Mouse (Mus musculus) forebrain, embryonic 14.5 days (tissue): ENCODE results near the gene Fam217a. TPM values are rescaled to one million over a fixed set of nuclear protein-coding genes. Genes with fewer than 3 reads are reported as not detected.
"Not testable (repeated sequence)": the region's sequence is repeated elsewhere in the genome, so short reads cannot be mapped to it uniquely, and the experiment has no call there.

Source experiments
- ATAC-seq: fragments of 200-750 bp; cut with Nextera tagmentation; 2 replicates; pipeline ENCODE4 v1.8.0; 2017; ENCODE audit warnings: mild to moderate bottlenecking, moderate library complexity
- DNase-seq: peaks from one replicate; pipeline ENCODE4 v3.0.0-alpha.2; 2015; ENCODE audit warnings: low spot score
- H3K27ac ChIP-seq: fragments of 300-500 bp; sonication (generic); 2 replicates; pipeline ENCODE4 v1.5.1; 2014; ENCODE audit warnings: low read depth, mild to moderate bottlenecking, control low read depth, low read length, moderate library complexity
- H3K27me3 ChIP-seq: fragments of 300-500 bp; sonication (generic); replicated peaks from 2 replicates; pipeline ENCODE4 v1.6.1; 2014; ENCODE audit warnings: low read length, control low read depth, mixed read lengths; ENCODE audit not compliant: control insufficient read depth, insufficient read depth
- H3K36me3 ChIP-seq: fragments of 300-500 bp; sonication (generic); 2 replicates; pipeline ENCODE4 v1.6.1; 2014; ENCODE audit warnings: low read length, control low read depth; ENCODE audit not compliant: control insufficient read depth, insufficient read depth
- H3K4me1 ChIP-seq: fragments of 300-500 bp; sonication (generic); 2 replicates; pipeline ENCODE4 v1.6.1; 2014; ENCODE audit warnings: antibody characterized with exemption, low read length, control low read depth; ENCODE audit not compliant: control insufficient read depth, insufficient read depth
- H3K4me2 ChIP-seq: fragments of 300-500 bp; sonication (generic); 2 replicates; pipeline ENCODE4 v1.6.1; 2014; ENCODE audit warnings: mild to moderate bottlenecking, control low read depth, low read length
- H3K4me3 ChIP-seq: fragments of 300-500 bp; sonication (generic); 2 replicates; pipeline ENCODE4 v1.5.1; 2014; ENCODE audit warnings: low read depth, low read length, control low read depth
- H3K9ac ChIP-seq: fragments of 300-500 bp; sonication (generic); 2 replicates; pipeline ENCODE4 v1.6.1; 2014; ENCODE audit warnings: mild to moderate bottlenecking, low read length, control low read depth, moderate library complexity
- H3K9me3 ChIP-seq: fragments of 300-500 bp; sonication (generic); replicated peaks from 2 replicates; pipeline ENCODE4 v1.6.1; 2016; ENCODE audit warnings: low read length, control low read depth, mixed read lengths; ENCODE audit not compliant: control insufficient read depth
- WGBS: fragments of 180-500 bp; shearing (Covaris S2); extraction: QIAGEN DNeasy Blood & Tissue Kit; methylation state at CpG from one replicate; pipeline ENCODE4 v1.1.7; 2014; 5-methylcytosine and 5-hydroxymethylcytosine counted together
- polyA plus RNA-seq: library from polyadenylated mRNA; unstranded; fragments of >200 nt; fragmentation: Nextera tagmentation; extraction: Ambion mirVana; gene quantifications from 2 replicates; pipeline ENCODE4 v1.2.1, GENCODE M21; 2014

The Fam217a gene
- polyA plus RNA-seq, 1 experiment from 2014 or later = 0.79 TPM

DNA sequence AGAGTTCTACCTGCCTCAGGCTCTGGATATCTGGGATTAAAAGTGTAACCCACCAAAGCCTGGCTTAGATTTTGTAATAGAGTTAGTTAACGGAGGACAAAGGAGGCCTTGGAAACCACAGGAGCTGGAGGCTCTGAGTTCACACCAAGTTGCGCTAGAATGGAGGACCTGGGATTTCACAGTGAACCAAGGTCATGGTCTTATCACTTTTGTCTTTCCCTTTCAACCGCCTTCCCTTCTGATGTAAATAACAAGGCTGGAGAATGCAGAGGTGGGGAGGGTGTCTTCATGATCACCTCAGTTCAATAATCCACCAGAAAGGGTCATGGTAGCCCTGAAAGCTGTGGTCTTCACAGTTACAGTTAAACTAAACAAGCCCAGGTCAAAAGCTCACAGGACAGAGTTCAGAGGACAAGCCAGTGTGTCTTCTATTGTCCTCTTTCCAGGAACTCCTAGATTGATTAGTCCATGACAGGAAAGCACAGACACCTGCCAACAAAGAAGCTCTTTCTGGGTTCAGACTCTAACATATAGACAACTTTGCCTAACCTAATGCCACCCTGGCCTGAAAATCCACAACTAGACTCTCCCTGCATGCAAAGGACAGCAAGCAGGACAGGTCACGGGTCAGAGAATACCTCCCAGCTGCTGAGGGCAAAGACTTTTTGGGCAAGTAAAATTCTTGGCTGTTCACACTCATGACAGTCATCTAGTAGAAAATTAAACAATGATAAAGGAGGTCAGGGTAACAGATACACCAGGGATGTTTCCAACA, 37.1 kb upstream of the Fam217a start:
- H3K4me3 ChIP-seq = no peak overlapping the region

DNA sequence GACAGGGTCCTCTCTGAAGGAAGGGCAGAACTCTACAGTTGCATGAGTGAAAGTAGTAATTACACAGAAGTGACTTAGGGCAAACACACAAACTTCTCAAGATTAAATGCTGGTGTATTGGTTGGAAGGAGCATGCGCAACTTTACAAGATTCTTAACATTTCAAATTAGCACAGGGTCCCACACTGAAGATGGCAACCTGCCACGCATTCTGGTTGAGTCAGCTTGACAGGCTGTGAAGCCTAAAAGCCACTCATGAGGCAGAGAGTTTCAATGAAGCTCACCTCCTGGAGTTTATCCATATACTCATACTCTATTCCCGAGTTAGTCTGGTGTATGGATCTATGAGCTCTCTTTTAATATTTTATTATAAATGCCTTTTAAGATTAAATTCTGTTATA, 34.0 kb upstream of the Fam217a start:
- not testable (repeated sequence) for H3K27me3 ChIP-seq, H3K4me3 ChIP-seq, H3K27ac ChIP-seq, H3K4me2 ChIP-seq, H3K9me3 ChIP-seq, H3K36me3 ChIP-seq, H3K9ac ChIP-seq, ATAC-seq, H3K4me1 ChIP-seq
- 75% methylated on average over 3 of the region's 3 CpGs for WGBS
- DNase-seq = peak; percentile 41

More for the DNA sequence above, 37.1 kb upstream of the Fam217a start:
- no peak overlapping the region for H3K9ac ChIP-seq
- no peak overlapping the region for H3K27ac ChIP-seq
- ATAC-seq = no peak
- 86% methylated on average over 4 of the region's 4 CpGs for WGBS
- H3K27me3 ChIP-seq = peaks cover 10% of the 10 kb centered on the region; the same call in 1 of the 2 replicates
- no peak for DNase-seq
- no peaks in the 10 kb centered on the region for H3K36me3 ChIP-seq
- H3K4me2 ChIP-seq = no peak overlapping the region
- H3K9me3 ChIP-seq = no peaks in the 10 kb centered on the region
- peaks cover 3% of the 10 kb centered on the region; the same call in 1 of the 2 replicates for H3K4me1 ChIP-seq

DNA sequence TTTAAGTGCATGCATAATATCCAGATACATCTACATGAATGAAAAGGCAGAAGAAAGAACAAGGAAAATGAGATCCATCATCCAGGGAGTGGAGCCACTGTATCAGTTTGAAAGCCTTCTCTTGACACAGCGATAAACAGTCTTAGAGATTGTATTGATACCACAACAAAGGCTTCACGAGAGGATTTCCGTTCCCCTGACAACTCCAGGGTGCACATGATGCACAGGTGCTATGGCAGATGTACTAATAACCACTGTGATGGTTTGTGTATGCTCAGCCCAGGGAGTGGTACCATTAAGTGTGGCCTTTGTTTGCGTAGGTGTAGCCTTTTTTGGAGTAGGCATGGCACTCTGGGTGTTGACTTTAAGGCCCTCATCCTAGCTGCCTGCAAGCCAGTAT, 32.8 kb upstream of the Fam217a start:
- no peaks in the 10 kb centered on the region for H3K27me3 ChIP-seq
- 86% methylated on average over 4 of the region's 4 CpGs for WGBS
- H3K9ac ChIP-seq = no peak overlapping the region
- DNase-seq = no peak
- no peaks in the 10 kb centered on the region for H3K9me3 ChIP-seq
- no peak for ATAC-seq
- no peaks in the 10 kb centered on the region for H3K4me1 ChIP-seq
- no peak overlapping the region for H3K4me3 ChIP-seq
- H3K36me3 ChIP-seq = no peaks in the 10 kb centered on the region
- no peak overlapping the region for H3K27ac ChIP-seq
- no peak overlapping the region for H3K4me2 ChIP-seq

DNA sequence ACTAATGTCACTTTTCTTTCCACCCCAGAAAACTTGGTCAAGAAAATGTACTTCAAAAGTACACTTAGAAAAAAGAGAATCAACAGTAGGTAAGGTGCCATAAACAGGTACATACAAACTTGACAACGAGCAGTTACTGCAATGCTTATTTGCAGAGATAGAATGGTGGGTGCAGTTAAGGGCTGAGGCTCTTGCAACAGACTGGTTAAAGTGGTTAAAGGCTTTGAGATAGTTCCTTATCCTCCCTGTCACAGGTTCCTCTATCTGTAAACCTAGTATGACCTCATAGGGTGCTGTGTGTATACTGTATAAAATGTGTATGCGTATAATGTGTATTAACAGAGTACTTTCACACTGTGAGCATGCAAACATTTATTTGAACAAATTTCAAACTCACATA, 27.3 kb upstream of the Fam217a start:
- H3K9me3 ChIP-seq, DNase-seq, ATAC-seq, H3K4me3 ChIP-seq, H3K4me1 ChIP-seq, H3K36me3 ChIP-seq, H3K27me3 ChIP-seq, H3K4me2 ChIP-seq, H3K9ac ChIP-seq, H3K27ac ChIP-seq: not testable (repeated sequence)
- WGBS = 96% methylated on average over 2 of the region's 2 CpGs

DNA sequence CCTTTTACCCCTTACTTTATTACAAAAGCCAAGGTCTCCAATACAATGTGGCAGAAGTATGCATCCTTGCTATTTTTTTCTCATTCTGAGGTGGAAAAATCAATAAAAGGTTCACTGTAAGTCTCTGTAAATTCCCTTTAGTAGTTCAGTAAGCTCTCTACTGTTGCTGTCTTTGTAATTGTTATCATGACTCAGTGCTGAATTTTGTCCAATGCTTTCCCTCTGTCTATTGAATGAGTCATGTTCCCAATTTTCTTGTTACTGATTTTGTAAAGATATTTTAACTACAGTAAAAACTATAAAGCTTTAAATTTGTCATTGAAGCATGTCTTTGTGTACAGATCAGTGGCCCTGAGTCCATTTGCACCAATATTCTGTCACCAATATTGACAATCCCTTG, 18.3 kb upstream of the Fam217a start:
- H3K27me3 ChIP-seq = no peaks in the 10 kb centered on the region

DNA sequence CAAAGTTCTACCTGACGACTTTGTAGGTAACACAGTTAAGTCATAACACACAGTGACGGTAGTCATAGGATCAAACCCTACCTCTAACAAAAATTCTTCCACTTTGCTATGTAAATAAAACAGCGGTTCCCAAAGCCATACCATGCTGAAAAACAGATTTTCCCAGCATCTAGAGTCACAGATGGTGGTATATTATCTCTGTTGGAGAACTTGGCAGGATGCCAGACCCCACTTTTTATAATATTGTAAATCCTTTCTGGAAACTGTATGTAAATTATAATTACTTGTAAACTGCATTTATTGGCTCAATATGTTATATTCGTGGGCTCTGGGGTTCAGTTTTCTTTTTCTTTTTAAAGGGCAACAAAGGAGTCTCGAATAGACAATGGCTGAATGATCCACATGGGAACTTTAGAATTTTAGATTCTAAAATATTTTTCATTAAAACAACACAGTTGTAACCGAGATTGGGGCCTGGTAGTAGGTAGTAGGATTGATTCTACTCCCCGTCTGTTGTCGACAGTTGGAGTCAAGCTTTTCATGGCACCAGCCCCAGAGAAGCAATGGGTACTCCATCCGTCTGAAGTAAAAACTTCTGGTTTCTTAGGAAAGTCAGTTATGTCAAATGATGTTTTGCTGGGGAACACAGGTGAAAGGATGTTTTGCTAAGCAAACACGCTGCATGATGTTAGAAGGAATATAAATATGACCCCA, 11.0 kb upstream of the Fam217a start:
- DNase-seq = peak; percentile 78
- H3K4me1 ChIP-seq = no peaks in the 10 kb centered on the region
- peak; percentile 84; the same call in 1 of the 2 replicates for ATAC-seq
- H3K27ac ChIP-seq = peak overlapping the region; percentile 44; the same call in 1 of the 2 replicates
- WGBS = 69% methylated on average over 10 of the region's 10 CpGs
- H3K9ac ChIP-seq = no peak overlapping the region
- no peaks in the 10 kb centered on the region for H3K27me3 ChIP-seq
- no peak overlapping the region for H3K4me2 ChIP-seq
- H3K9me3 ChIP-seq = no peaks in the 10 kb centered on the region
- no peaks in the 10 kb centered on the region for H3K36me3 ChIP-seq
- no peak overlapping the region for H3K4me3 ChIP-seq

More for the DNA sequence above, 18.3 kb upstream of the Fam217a start:
- DNase-seq (no peak), ATAC-seq (no peak)
- Histone ChIP-seq H3K4me3 (no peak overlapping the region), H3K36me3 (no peaks in the 10 kb centered on the region), H3K4me2 (no peak overlapping the region), H3K27ac (no peak overlapping the region), H3K9ac (no peak overlapping the region), H3K9me3 (no peaks in the 10 kb centered on the region), H3K4me1 (no peaks in the 10 kb centered on the region)

DNA sequence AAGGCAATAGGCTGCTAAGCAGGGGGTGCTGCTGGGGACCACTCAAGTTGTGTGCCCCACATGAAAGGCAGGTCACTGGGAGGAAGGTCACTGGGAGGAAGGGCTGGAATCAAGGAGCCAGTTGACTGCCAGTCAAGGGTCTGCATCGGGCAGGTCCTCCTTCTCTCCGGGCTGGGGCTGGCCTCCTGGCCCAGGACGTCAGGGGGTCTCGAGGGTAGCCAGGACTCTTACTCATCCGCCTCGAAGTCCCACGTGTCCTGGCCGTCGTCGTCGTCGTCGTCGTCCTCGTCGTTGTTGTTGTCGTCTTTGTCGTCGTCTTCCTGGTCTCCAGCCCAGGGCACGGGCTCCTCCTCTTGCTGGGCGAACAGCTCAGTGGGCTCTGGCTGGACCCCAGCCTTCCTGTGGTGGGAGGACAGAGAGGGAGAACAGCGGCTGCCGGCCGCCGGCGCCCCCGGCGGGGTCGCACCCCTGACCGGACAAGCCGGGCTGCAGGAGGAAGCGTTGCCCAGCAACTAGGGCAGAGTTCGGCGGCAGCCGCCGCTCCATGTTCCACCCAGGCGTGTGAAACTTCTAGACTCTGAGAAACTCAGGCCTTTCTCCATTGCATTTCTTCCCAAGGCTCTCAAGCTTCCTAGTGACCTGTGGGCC, 7.5 kb downstream of the Fam217a start:
- H3K27me3 ChIP-seq = no peaks in the 10 kb centered on the region
- no peak overlapping the region for H3K4me3 ChIP-seq
- no peak overlapping the region for H3K27ac ChIP-seq
- H3K4me2 ChIP-seq = peak overlapping the region; percentile 42
- no peaks in the 10 kb centered on the region for H3K4me1 ChIP-seq
- DNase-seq (no peak), ATAC-seq (no peak)
- H3K9ac ChIP-seq = no peak overlapping the region; the same call in 1 of the 2 replicates
- WGBS = 64% methylated on average over 37 of the region's 37 CpGs
- no peaks in the 10 kb centered on the region for H3K9me3 ChIP-seq
- H3K36me3 ChIP-seq = no peaks in the 10 kb centered on the region

DNA sequence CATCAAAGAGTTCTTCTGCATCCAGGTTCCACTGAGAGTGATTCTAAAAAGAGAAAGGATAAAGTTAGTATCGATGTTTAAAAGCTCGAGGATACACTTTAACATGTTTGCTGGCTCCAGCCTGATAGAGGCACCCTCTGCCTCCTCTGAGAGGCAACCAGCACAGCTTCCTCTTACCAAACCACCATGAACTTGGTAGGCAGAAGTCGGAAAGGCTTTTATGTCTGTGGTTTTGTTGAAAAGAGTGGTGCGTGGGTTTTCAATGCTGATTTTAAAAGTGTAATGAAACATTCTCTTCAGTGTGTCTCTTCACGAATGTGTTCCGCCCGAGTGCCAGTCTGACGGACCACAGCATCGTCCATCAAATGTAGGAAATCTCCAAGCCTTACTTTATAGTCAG, 9.5 kb downstream of the Fam217a start:
- no peak overlapping the region for H3K4me2 ChIP-seq
- H3K4me1 ChIP-seq = no peaks in the 10 kb centered on the region
- H3K27me3 ChIP-seq = no peaks in the 10 kb centered on the region
- H3K4me3 ChIP-seq = no peak overlapping the region
- no peak for ATAC-seq
- H3K27ac ChIP-seq = no peak overlapping the region
- WGBS = 87% methylated on average over 9 of the region's 9 CpGs
- no peaks in the 10 kb centered on the region for H3K36me3 ChIP-seq
- no peak overlapping the region for H3K9ac ChIP-seq
- DNase-seq = no peak
- H3K9me3 ChIP-seq = no peaks in the 10 kb centered on the region
